Mouse (Mus musculus) kidney, embryonic 15.5 days (tissue): ENCODE results near the gene Cab39l. TPM values are rescaled to one million over a fixed set of nuclear protein-coding genes. Genes with fewer than 3 reads are reported as not detected.

Experiments
- ATAC-seq: fragments of 200-750 bp; cut with Nextera tagmentation; replicated peaks from 2 replicates; pipeline ENCODE4 v1.8.0; 2017; ENCODE audit warnings: moderate TSS enrichment; ENCODE audit not compliant: low FRiP score
- H3K27ac ChIP-seq: fragments of 300-500 bp; sonication (generic); 2 replicates; pipeline ENCODE4 v1.5.1; 2015; ENCODE audit warnings: mild to moderate bottlenecking, inconsistent platforms
- H3K27me3 ChIP-seq: fragments of 300-500 bp; sonication (generic); 2 replicates; pipeline ENCODE4 v1.6.1; 2015; ENCODE audit warnings: inconsistent platforms
- H3K36me3 ChIP-seq: fragments of 300-500 bp; sonication (generic); 2 replicates; pipeline ENCODE4 v1.6.1; 2015; ENCODE audit warnings: inconsistent platforms
- H3K4me1 ChIP-seq: fragments of 300-500 bp; sonication (generic); 2 replicates; pipeline ENCODE4 v1.6.1; 2015; ENCODE audit warnings: inconsistent platforms
- H3K4me2 ChIP-seq: fragments of 300-500 bp; sonication (generic); 2 replicates; pipeline ENCODE4 v1.6.1; 2015; ENCODE audit warnings: moderate library complexity, mild to moderate bottlenecking, inconsistent platforms
- H3K4me3 ChIP-seq: fragments of 300-500 bp; sonication (generic); replicated peaks from 2 replicates; pipeline ENCODE4 v1.5.1; 2015; ENCODE audit warnings: mild to moderate bottlenecking, inconsistent platforms
- H3K9ac ChIP-seq: fragments of 300-500 bp; sonication (generic); 2 replicates; pipeline ENCODE4 v1.6.1; 2015; ENCODE audit warnings: mild to moderate bottlenecking, inconsistent platforms
- H3K9me3 ChIP-seq: fragments of 300-500 bp; sonication (generic); replicated peaks from 2 replicates; pipeline ENCODE4 v1.6.1; 2016; ENCODE audit warnings: inconsistent platforms
- WGBS: fragments of 180-500 bp; shearing (Covaris S2); methylation state at CpG from one replicate; pipeline ENCODE4 v1.1.7; 2015; ENCODE audit warnings: mixed read lengths; 5-methylcytosine and 5-hydroxymethylcytosine counted together
- polyA plus RNA-seq: library from polyadenylated mRNA; unstranded; fragments of >200 nt; fragmentation: Nextera tagmentation; extraction: Ambion mirVana; gene quantifications from 2 replicates; pipeline ENCODE4 v1.2.1, GENCODE M21; 2015

The Cab39l gene
- polyA plus RNA-seq, 1 experiment from 2014 or later, result 41.1 TPM

DNA sequence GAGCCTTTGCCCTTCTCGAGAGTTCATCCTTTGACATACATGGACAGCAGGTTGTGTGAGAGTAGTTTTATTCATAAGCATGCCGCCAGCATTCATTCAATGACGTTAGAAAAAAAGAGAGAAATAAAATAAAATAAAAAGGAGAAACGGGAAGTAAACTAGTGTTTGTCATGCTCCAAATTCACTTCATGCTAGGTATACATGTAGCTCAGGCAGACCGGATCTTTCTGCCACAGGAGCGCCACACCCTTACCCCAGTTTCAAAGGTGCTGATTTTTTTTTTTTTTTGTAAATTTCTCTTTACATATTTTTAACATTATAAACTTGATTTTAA, 667 bp downstream of the Cab39l start:
- no peak for ATAC-seq
- Histone ChIP-seq H3K9ac (peak overlapping the region; percentile 76), H3K9me3 (no peaks in the 10 kb centered on the region), H3K27me3 (no peaks in the 10 kb centered on the region), H3K4me2 (peak overlapping the region; percentile 75), H3K36me3 (0 out of 2 replicates have a peak, but pooled peaks cover 4% of the 10 kb centered on the region), H3K4me3 (peak overlapping the region; percentile 85), H3K4me1 (peaks cover 9% of the 10 kb centered on the region), H3K27ac (peak overlapping the region; percentile 91)
- 12% methylated on average over 6 of the region's 6 CpGs for WGBS

GRCm38 (mm10) chr14:59445421-59445820, 4.6 kb downstream of the Cab39l start:
- H3K36me3 ChIP-seq, result no peaks in the 10 kb centered on the region
- ATAC-seq, result no peak
- no peak overlapping the region for H3K9ac ChIP-seq
- H3K4me3 ChIP-seq, result no peak overlapping the region
- no peaks in the 10 kb centered on the region for H3K27me3 ChIP-seq
- no peak overlapping the region for H3K27ac ChIP-seq
- H3K4me1 ChIP-seq, result no peaks in the 10 kb centered on the region
- 90% methylated on average over 1 of the region's 1 CpGs for WGBS
- H3K4me2 ChIP-seq, result no peak overlapping the region
- no peaks in the 10 kb centered on the region for H3K9me3 ChIP-seq

GRCm38 (mm10) chr14:59447981-59448380, 7.2 kb downstream of the Cab39l start:
- Histone ChIP-seq H3K4me3 (no peak overlapping the region), H3K9ac (no peak overlapping the region), H3K9me3 (no peaks in the 10 kb centered on the region), H3K27ac (no peak overlapping the region), H3K4me2 (no peak overlapping the region), H3K36me3 (no peaks in the 10 kb centered on the region), H3K4me1 (no peaks in the 10 kb centered on the region), H3K27me3 (no peaks in the 10 kb centered on the region)
- ATAC-seq, result no peak

- ATAC-seq, result no peak
- peaks cover 6% of the 10 kb centered on the region; the same call in 1 of the 2 replicates for H3K36me3 ChIP-seq
- no peak overlapping the region for H3K27ac ChIP-seq
- H3K9ac ChIP-seq, result no peak overlapping the region
- no peak overlapping the region for H3K4me3 ChIP-seq
- no peaks in the 10 kb centered on the region for H3K4me1 ChIP-seq
- H3K27me3 ChIP-seq, result no peaks in the 10 kb centered on the region
- H3K4me2 ChIP-seq, result no peak overlapping the region
- H3K9me3 ChIP-seq, result no peaks in the 10 kb centered on the region
- 94% methylated on average over 2 of the region's 2 CpGs for WGBS
These were observed 25.7 kb downstream of the Cab39l start for GRCm38 (mm10) chr14:59466503-59466902.

DNA sequence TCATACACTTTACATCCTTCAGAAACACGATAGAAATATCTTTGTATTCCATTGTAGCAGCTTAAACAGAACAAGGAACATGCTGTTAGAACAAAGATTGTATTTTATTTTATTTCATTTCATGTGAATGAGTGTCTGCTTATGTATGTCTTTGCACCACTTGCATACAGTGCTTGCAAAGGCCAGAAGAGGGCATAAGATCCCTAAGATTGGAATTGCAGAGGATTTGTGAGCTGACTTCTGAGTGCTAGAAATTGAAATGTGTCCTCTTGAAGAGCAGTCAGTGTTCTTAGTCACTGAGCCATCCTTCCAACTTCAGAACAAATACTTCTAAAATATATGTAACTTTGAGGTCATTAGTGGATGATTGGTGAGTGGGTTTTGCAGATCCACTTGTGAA, 27.0 kb downstream of the Cab39l start:
- Histone ChIP-seq H3K9me3 (no peaks in the 10 kb centered on the region), H3K9ac (no peak overlapping the region), H3K27me3 (no peaks in the 10 kb centered on the region), H3K4me1 (no peaks in the 10 kb centered on the region), H3K4me2 (no peak overlapping the region), H3K4me3 (no peak overlapping the region), H3K36me3 (no peaks in the 10 kb centered on the region), H3K27ac (no peak overlapping the region)
- no peak for ATAC-seq
- WGBS, result 64% methylated on average over 1 of the region's 1 CpGs

DNA sequence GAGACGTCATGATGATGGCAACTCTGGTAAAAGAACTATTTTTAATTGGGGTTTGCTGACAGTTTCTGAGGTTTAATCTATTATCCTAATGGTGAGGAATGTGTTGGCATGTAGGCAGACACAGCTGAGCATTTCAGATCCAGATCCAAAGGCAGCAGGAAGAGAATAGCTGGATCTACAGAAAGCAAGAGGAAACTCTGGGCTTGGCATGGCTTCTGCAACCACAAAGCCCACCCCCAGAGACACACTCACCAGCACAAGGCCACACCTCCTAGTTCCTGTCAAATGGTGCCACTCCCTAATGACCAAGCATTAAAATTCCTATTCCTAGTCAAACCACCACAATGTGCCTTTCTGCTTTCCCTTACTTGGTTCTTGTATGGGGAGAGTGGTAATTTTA, 30.0 kb downstream of the Cab39l start:
- Histone ChIP-seq H3K9ac (no peak overlapping the region), H3K4me2 (no peak overlapping the region), H3K27me3 (no peaks in the 10 kb centered on the region), H3K4me1 (no peaks in the 10 kb centered on the region), H3K4me3 (no peak overlapping the region), H3K9me3 (no peaks in the 10 kb centered on the region), H3K36me3 (no peaks in the 10 kb centered on the region), H3K27ac (no peak overlapping the region)
- 87% methylated on average over 1 of the region's 1 CpGs for WGBS
- no peak for ATAC-seq

- Histone ChIP-seq H3K36me3 (no peaks in the 10 kb centered on the region), H3K9me3 (no peaks in the 10 kb centered on the region), H3K27me3 (no peaks in the 10 kb centered on the region), H3K27ac (peak overlapping the region; percentile 14), H3K4me1 (peaks cover 5% of the 10 kb centered on the region; the same call in 1 of the 2 replicates), H3K9ac (no peak overlapping the region), H3K4me2 (no peak overlapping the region), H3K4me3 (no peak overlapping the region)
- 0 out of 2 replicates have a peak, but pooled peaks have one; percentile 49 for ATAC-seq
- WGBS, result 33% methylated on average over 6 of the region's 6 CpGs
These were observed 37.9 kb downstream of the Cab39l start for GRCm38 (mm10) chr14:59478699-59479098.

DNA sequence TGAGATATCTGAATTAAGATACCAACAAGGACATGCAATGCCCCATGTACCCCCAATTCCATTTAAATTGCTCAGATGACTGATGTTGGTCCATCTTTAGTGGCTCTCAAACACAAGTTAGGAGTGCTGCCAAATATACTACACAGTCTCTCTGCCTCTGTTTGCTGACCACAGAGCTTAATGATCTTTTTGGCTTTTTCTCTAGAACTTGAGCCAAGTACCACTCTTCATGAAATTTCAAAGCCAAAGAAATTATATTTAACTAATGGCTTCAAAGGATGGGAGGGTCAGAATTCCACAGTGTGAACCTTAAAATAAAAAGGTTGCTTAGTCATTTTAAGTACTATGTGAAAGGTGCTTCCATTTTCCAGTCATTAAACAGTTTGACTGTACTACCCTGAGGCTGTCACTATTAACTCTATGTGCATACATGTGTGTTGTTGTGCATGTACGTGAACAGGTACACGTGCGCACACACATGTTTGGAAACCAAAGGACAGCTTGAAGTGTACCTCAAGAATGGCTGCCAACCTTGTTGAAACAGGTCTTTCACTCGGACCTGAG, 44.6 kb downstream of the Cab39l start:
- Histone ChIP-seq H3K27ac (no peak overlapping the region), H3K9me3 (no peaks in the 10 kb centered on the region), H3K4me1 (no peaks in the 10 kb centered on the region), H3K4me2 (no peak overlapping the region), H3K9ac (no peak overlapping the region), H3K27me3 (no peaks in the 10 kb centered on the region), H3K4me3 (no peak overlapping the region), H3K36me3 (no peaks in the 10 kb centered on the region)
- ATAC-seq, result no peak
- WGBS, result 92% methylated on average over 4 of the region's 4 CpGs

- Histone ChIP-seq H3K9me3 (no peaks in the 10 kb centered on the region), H3K27me3 (no peaks in the 10 kb centered on the region), H3K4me2 (no peak overlapping the region), H3K9ac (no peak overlapping the region), H3K36me3 (no peaks in the 10 kb centered on the region), H3K4me1 (no peaks in the 10 kb centered on the region), H3K4me3 (no peak overlapping the region), H3K27ac (no peak overlapping the region)
- 72% methylated on average over 4 of the region's 4 CpGs for WGBS
- ATAC-seq, result no peak
These were observed 51.6 kb downstream of the Cab39l start for GRCm38 (mm10) chr14:59492376-59492775.

DNA sequence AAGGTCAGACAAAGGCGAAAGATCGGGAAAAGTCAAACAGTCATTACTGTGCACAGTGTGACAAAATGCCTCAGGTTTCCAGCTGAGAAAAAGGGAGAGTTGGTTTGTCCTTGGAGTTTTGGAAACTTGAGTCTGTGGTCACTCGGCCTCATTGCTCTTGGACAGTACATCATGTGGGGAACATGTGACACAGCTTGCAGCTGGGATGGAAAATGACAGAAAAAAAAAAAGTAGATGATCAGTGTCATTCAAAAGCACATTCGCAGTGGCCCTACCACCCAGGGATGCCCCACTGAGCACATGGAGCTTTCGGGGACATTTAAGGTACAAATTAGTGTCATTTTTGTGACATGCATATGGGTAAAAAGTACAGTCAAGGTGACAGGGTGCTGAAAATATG, 57.2 kb downstream of the Cab39l start:
- H3K9ac ChIP-seq, result no peak overlapping the region
- no peaks in the 10 kb centered on the region for H3K9me3 ChIP-seq
- H3K4me2 ChIP-seq, result no peak overlapping the region
- H3K4me3 ChIP-seq, result no peak overlapping the region
- no peak overlapping the region for H3K27ac ChIP-seq
- H3K27me3 ChIP-seq, result no peaks in the 10 kb centered on the region
- H3K36me3 ChIP-seq, result no peaks in the 10 kb centered on the region; the same call in 1 of the 2 replicates
- 85% methylated on average over 5 of the region's 5 CpGs for WGBS
- no peak for ATAC-seq
- H3K4me1 ChIP-seq, result no peaks in the 10 kb centered on the region

- no peaks in the 10 kb centered on the region for H3K4me1 ChIP-seq
- peaks cover 6% of the 10 kb centered on the region for H3K36me3 ChIP-seq
- no peaks in the 10 kb centered on the region for H3K9me3 ChIP-seq
- H3K4me2 ChIP-seq, result no peak overlapping the region
- no peak overlapping the region for H3K9ac ChIP-seq
- no peak overlapping the region for H3K4me3 ChIP-seq
- WGBS, result 93% methylated on average over 8 of the region's 8 CpGs
- no peak overlapping the region for H3K27ac ChIP-seq
- ATAC-seq, result no peak
- no peaks in the 10 kb centered on the region for H3K27me3 ChIP-seq
These were observed 64.1 kb downstream of the Cab39l start for GRCm38 (mm10) chr14:59504831-59505230.

DNA sequence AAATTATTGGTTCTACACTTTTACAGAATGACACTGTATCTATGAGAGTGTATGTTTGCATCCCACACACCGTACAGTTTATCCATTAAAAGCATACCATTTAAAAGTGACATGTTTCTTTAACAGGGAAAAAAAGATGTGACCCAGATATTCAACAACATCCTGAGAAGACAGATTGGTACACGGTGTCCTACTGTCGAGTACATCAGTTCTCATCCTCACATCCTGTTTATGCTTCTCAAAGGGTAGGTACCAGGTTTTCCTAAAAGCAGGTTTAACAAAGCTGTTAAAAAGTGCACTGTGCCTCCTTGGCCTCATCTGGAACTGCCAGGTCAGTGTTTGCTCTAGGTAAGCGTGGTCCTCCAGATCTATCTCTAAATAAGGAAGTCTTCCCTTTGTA, 65.4 kb downstream of the Cab39l start:
- WGBS, result 89% methylated on average over 4 of the region's 4 CpGs
- no peak overlapping the region for H3K27ac ChIP-seq
- no peaks in the 10 kb centered on the region for H3K4me1 ChIP-seq
- H3K4me3 ChIP-seq, result no peak overlapping the region
- no peak overlapping the region for H3K9ac ChIP-seq
- H3K9me3 ChIP-seq, result no peaks in the 10 kb centered on the region
- H3K36me3 ChIP-seq, result peaks cover 6% of the 10 kb centered on the region
- ATAC-seq, result no peak
- H3K27me3 ChIP-seq, result no peaks in the 10 kb centered on the region
- H3K4me2 ChIP-seq, result no peak overlapping the region

- Histone ChIP-seq H3K9ac (no peak overlapping the region), H3K4me2 (no peak overlapping the region), H3K27ac (no peak overlapping the region), H3K4me3 (no peak overlapping the region), H3K27me3 (no peaks in the 10 kb centered on the region), H3K9me3 (no peaks in the 10 kb centered on the region), H3K4me1 (no peaks in the 10 kb centered on the region), H3K36me3 (no peaks in the 10 kb centered on the region; the same call in 1 of the 2 replicates)
- no peak for ATAC-seq
- WGBS, result 82% methylated on average over 6 of the region's 6 CpGs
These were observed 73.2 kb downstream of the Cab39l start for GRCm38 (mm10) chr14:59513922-59514444.
